Comparison of ENCODE assay signal across 8 mouse cellular contexts in genomic region chr15:102074070-102074731, GRCm38 (mm10). TPM values are rescaled to one million over a fixed set of nuclear protein-coding genes. Genes with fewer than 3 reads are reported as not detected.
DNase-seq lines count a peak whose midpoint lies in the region; ATAC-seq lines count a peak whose summit lies in the region.

No protein-coding gene starts in this region.

- peak; percentile 54 for ATAC-seq in hindbrain, embryonic 14.5 days (ENCODE audit: low FRiP score)

- H3K4me2 ChIP-seq in hindbrain, embryonic 14.5 days (replicated peaks): peak overlapping the region; percentile 83

- peak overlapping the region; percentile 97 for H3K27ac ChIP-seq in hindbrain, embryonic 14.5 days

- peak overlapping the region; percentile 79 for H3K4me3 ChIP-seq in hindbrain, embryonic 14.5 days (replicated peaks; ENCODE audit: low read length)

- WGBS in hindbrain, embryonic 14.5 days: under 1% methylated on average over 57 of the region's 57 CpGs

- H3K27me3 ChIP-seq in hindbrain, embryonic 14.5 days (ENCODE audit: control insufficient read depth, insufficient read depth, low read length): no peaks in the 10 kb centered on the region

- no peaks in the 10 kb centered on the region for H3K9me3 ChIP-seq in hindbrain, embryonic 14.5 days (ENCODE audit: control insufficient read depth, low read length)

- no peaks in the 10 kb centered on the region for H3K36me3 ChIP-seq in hindbrain, embryonic 14.5 days (replicated peaks; ENCODE audit: control insufficient read depth, insufficient read depth)

- peak; percentile 39 for DNase-seq in T-cell, adult 2 months (ENCODE audit: low spot score)
- DNase-seq in cerebellum, postnatal 10 days: peak; percentile 86 to 88
- DNase-seq in frontal cortex, postnatal 10 days (ENCODE audit: low spot score in 2 of 2): peak; percentile 65 to 76
- DNase-seq in hindbrain, embryonic 14.5 days (ENCODE audit: low spot score): peak; percentile 72
- peak; percentile 55 to 71 for DNase-seq in left cerebral cortex, adult 18-20 months (ENCODE audit: low spot score in 2 of 2)
- DNase-seq in lung, postnatal 36 days: peak; percentile 49
- peak; percentile 81 to 84 for DNase-seq in right cerebral cortex, postnatal 10 days (ENCODE audit: low spot score in 2 of 2)
- DNase-seq in urinary bladder, postnatal 10 days (ENCODE audit: low spot score): peak; percentile 41

- H3K4me1 ChIP-seq in hindbrain, embryonic 14.5 days (replicated peaks; ENCODE audit: control insufficient read depth, insufficient read depth, low read length): peaks cover 18% of the 10 kb centered on the region

- H3K9ac ChIP-seq in hindbrain, embryonic 14.5 days: peak overlapping the region; percentile 88

RNA-seq across cellular contexts. Expression of gene Eif4b, which starts 0.6 kb away (rescaled TPM):
- 83.6 and 93.2 TPM in 2 replicates for polyA plus RNA-seq in hindbrain, embryonic 14.5 days (2014; fragmentation: Nextera tagmentation; extraction: Ambion mirVana)
- 100 to 1,000 TPM; 173 to 179 TPM for total RNA-seq in left cerebral cortex, adult 18-20 months (2021)

RNA-seq across cellular contexts. Expression of gene Tns2, which starts 26.0 kb away (rescaled TPM):
- 9.9 and 10.4 TPM in 2 replicates for polyA plus RNA-seq in hindbrain, embryonic 14.5 days (2014; fragmentation: Nextera tagmentation; extraction: Ambion mirVana)
- total RNA-seq in left cerebral cortex, adult 18-20 months (2021): 10 to 100 TPM; 16.0 to 21.8 TPM

RNA-seq across cellular contexts. Expression of gene Krt18, which starts 46.2 kb away (rescaled TPM):
- 8.6 and 15.7 TPM in 2 replicates for polyA plus RNA-seq in hindbrain, embryonic 14.5 days (2014; fragmentation: Nextera tagmentation; extraction: Ambion mirVana)
- under 1 TPM in 1 of 2 experiments, not detected in 1; 0.26 TPM for total RNA-seq in left cerebral cortex, adult 18-20 months (2021)

Comparison
In these comparisons a context has a peak if more than half of its experiments do, and no peak if none do; other contexts are left out.
1. Peak in every context shown above with its lines: DNase-seq, ATAC-seq, H3K4me3 ChIP-seq and H3K27ac ChIP-seq.